Mouse (Mus musculus) C2C12 (cell line): ENCODE data around the gene Mrps18b. TPM values are rescaled to one million over a fixed set of nuclear protein-coding genes. Genes with fewer than 3 reads are reported as not detected.

Source experiments
- H3K27me3 ChIP-seq: one replicate; pipeline ENCODE4 v1.6.1; 2011; ENCODE audit not compliant: control insufficient read depth, insufficient read depth, insufficient read length
- H3K36me3 ChIP-seq: one replicate; pipeline ENCODE4 v1.6.1; 2011; ENCODE audit not compliant: control insufficient read depth, insufficient read depth
- H3K4me3 ChIP-seq: one replicate; pipeline ENCODE4 v1.5.1; 2011; ENCODE audit warnings: mild to moderate bottlenecking, control low read depth; ENCODE audit not compliant: poor library complexity, insufficient read depth, severe bottlenecking
- H3K79me2 ChIP-seq: one replicate; pipeline ENCODE4 v1.6.1; 2011; ENCODE audit not compliant: control insufficient read depth, insufficient read depth
- H3K79me3 ChIP-seq: one replicate; pipeline ENCODE4 v1.6.1; 2011; ENCODE audit warnings: low read depth, control low read depth
- H3ac ChIP-seq: one replicate; pipeline ENCODE3; 2011; ENCODE audit warnings: low read depth; ENCODE audit not compliant: control insufficient read depth, insufficient read length
- CEBPB ChIP-seq: IDR thresholded peaks from one replicate; pipeline ENCODE4 v1.6.1; 2011; ENCODE audit warnings: low read depth, mild to moderate bottlenecking, control low read depth, moderate library complexity
- CTCF ChIP-seq: IDR thresholded peaks from one replicate; pipeline ENCODE4 v1.5.1; 2011; ENCODE audit not compliant: control insufficient read depth, insufficient read depth, insufficient read length
- FOSL1 ChIP-seq: IDR thresholded peaks from one replicate; pipeline ENCODE4 v1.8.0; 2011; ENCODE audit warnings: mild to moderate bottlenecking, low read length; ENCODE audit not compliant: poor library complexity, insufficient read depth, severe bottlenecking
- MAX ChIP-seq: IDR thresholded peaks from one replicate; pipeline ENCODE4 v1.6.1; 2011; ENCODE audit warnings: mild to moderate bottlenecking, control low read depth
- MYOD1 ChIP-seq: IDR thresholded peaks from one replicate; pipeline ENCODE4 v1.6.1; 2011; ENCODE audit warnings: low read depth; ENCODE audit not compliant: control insufficient read depth, insufficient read length
- MYOG ChIP-seq: IDR thresholded peaks from one replicate; pipeline ENCODE4 v1.6.1; 2011; ENCODE audit not compliant: control insufficient read depth, insufficient read length; ENCODE audit errors: extremely low read depth
- USF1 ChIP-seq: IDR thresholded peaks from one replicate; pipeline ENCODE4 v1.6.1; 2011; ENCODE audit warnings: low read depth, mild to moderate bottlenecking, control low read depth, moderate library complexity
- polyA plus RNA-seq: library from polyadenylated mRNA; unstranded; fragments of >200 nt; fragmentation: generic; extraction: Trizol; gene quantifications from one replicate; pipeline ENCODE4 v1.2.1, GENCODE M21; 2012; ENCODE audit warnings: missing spikeins

The Mrps18b gene
- polyA plus RNA-seq, 1 experiment = 153 TPM

DNA sequence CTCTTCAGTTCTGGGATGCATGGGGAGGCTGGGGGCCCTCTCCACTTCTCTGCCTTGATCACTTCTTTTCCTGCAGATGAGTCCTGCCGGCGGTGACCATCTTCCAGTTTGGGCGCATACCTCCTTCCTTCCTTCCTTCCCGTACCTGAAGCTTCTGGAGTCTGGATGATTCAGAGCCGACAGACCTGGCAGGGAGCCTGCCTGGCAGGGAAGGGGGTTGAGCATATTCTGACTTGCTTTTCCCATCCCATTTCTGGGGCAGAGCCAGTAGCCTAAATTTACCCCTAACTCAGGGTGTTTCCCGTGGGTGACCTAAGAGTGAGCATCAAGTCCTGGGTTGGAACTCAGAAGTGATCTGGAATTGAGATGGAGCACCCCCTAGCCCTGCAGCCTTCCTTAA lies 41.5 kb downstream of the Mrps18b start:
- Histone ChIP-seq H3K79me3 (peaks cover 43% of the 10 kb centered on the region), H3ac (no peak overlapping the region), H3K4me3 (peak overlapping the region; percentile 6), H3K36me3 (peaks cover 60% of the 10 kb centered on the region), H3K27me3 (no peaks in the 10 kb centered on the region), H3K79me2 (peaks cover 58% of the 10 kb centered on the region)
- no peak for TF ChIP-seq FOSL1
- TF ChIP-seq MYOG = no peak
- no peak for TF ChIP-seq MAX

DNA sequence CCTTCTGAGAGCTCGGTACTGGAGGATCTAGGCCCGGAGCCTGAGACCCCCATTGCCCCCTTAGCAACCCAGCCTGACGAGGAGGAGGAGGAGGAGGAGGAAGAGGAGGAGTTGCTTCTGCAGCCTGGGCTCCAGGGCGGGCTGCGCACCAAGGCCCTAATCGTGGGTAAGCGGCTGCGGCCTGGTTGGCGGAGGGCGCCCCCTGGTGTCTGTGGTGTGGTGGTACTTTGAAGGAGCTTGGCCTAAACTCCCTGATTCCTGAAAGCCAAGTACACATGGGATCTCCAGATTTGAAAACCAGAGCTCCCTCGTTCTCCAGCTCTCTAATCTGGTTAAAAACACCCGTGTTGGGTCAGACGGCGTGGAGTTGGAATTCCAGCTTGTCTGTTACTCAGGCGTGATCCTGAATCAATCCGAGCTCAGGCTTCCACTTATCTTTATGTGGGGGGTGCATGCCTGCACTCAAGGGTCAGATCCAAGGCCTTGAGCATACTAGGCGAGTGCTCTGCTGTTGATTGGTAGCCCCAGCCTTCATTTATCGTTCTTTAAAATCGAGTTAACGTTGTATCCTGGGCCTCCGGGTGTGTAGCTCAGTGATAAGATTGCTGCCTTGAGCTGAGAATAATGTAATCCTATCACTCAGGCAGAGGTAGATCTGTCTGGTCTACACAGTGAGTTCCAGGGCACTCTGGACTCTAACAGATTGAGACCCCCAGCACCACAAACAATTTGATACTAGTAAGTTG lies 42.2 kb downstream of the Mrps18b start:
- H3K36me3 ChIP-seq = peaks cover 64% of the 10 kb centered on the region

DNA sequence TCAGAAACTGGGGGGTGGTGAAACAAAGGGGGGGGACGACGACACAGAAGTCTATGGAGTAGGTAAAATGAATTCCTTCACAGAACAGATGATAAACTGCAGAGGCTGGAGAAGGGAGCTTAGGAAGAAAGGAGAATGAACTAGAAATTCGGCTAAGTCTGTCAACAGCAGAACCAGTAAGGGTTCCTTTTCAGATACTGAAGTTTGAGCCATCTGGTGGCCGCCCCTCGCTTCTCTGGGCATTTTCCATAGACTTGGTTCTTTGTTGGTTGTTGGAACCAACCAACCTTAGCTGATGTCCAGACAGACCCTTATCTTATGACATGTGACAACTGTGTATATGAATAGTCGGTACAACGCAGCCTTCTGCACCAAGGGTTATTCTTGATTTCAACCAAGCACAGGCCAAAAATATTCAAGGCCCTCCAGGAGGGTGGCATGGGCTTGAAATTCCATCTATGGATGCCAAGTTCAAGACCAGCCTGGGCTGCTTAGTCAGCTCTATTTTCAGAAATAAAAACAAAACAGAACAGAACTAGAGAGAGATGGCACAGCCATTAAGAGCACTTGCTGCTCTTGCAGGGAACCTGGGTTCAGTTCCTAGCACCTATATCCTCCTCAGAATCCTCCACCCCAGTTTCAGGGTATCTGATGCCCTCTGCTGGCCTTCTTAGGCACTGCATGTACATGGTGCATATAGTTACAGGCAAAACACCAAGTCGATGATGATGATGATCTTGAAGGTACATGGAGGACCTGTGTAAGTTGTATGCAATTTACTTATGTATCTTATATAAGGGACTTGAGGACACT lies 45.1 kb downstream of the Mrps18b start:
- peaks cover 93% of the 10 kb centered on the region for H3K79me2 ChIP-seq
- H3K36me3 ChIP-seq = peaks cover 76% of the 10 kb centered on the region
- peaks cover 75% of the 10 kb centered on the region for H3K79me3 ChIP-seq
- no peak overlapping the region for H3ac ChIP-seq
- no peaks in the 10 kb centered on the region for H3K27me3 ChIP-seq
- peak overlapping the region; percentile 92 for H3K4me3 ChIP-seq
- TF ChIP-seq CEBPB = no peak
- TF ChIP-seq CTCF = peak; percentile 36

More for the DNA sequence above, 42.2 kb downstream of the Mrps18b start:
- H3K4me3 ChIP-seq = no peak overlapping the region
- TF ChIP-seq CEBPB = no peak
- no peak for TF ChIP-seq USF1
- no peak for TF ChIP-seq FOSL1
- TF ChIP-seq MYOD1 = no peak
- no peak for TF ChIP-seq MAX
- TF ChIP-seq CTCF = peak; percentile 92
- no peak for TF ChIP-seq MYOG
- H3K79me2 ChIP-seq = peaks cover 65% of the 10 kb centered on the region
- no peak overlapping the region for H3ac ChIP-seq
- no peaks in the 10 kb centered on the region for H3K27me3 ChIP-seq
- H3K79me3 ChIP-seq = peaks cover 50% of the 10 kb centered on the region

DNA sequence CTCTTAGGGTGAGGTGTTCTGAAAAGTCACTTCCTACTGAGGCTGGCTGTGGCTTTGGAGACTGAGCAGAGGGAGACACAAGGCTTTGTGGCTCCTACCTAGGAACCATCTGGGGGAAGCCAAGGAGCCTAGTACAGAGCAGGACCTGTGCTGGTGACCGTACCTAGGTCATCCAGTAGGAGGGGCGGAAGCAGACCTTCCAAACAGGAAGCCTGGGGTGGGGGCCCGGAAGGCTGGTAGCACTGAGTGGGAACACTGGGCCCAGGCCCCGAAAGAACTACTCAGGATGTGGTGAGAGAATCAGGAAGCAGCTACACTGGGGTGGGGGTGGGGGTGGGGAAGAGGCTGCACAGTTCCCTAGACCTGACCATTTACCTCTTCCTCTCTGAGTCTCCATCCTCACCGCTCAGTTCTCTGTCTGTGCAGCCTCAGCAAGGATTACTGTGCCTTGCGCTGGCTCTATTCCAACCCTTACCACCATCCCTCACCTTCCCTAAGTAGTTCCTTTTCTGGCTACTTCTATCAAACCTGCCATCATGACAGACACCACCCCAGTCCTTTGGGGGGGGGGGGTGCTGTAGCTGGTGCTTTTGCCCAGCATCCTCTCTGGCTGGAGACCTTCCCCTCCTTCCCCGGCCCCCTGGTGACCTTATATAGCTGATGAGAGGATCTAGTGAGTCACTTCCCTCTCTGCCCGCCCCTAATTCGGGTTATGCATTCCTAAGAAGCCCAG lies 45.9 kb downstream of the Mrps18b start:
- Histone ChIP-seq H3ac (peak overlapping the region; percentile 12), H3K79me2 (peaks cover 94% of the 10 kb centered on the region), H3K4me3 (peak overlapping the region; percentile 92), H3K36me3 (peaks cover 68% of the 10 kb centered on the region), H3K27me3 (no peaks in the 10 kb centered on the region), H3K79me3 (peaks cover 76% of the 10 kb centered on the region)
- no peak for TF ChIP-seq CTCF
- TF ChIP-seq MYOG = no peak
- TF ChIP-seq FOSL1 = peak; percentile 35
- no peak for TF ChIP-seq USF1
- TF ChIP-seq MYOD1 = no peak

DNA sequence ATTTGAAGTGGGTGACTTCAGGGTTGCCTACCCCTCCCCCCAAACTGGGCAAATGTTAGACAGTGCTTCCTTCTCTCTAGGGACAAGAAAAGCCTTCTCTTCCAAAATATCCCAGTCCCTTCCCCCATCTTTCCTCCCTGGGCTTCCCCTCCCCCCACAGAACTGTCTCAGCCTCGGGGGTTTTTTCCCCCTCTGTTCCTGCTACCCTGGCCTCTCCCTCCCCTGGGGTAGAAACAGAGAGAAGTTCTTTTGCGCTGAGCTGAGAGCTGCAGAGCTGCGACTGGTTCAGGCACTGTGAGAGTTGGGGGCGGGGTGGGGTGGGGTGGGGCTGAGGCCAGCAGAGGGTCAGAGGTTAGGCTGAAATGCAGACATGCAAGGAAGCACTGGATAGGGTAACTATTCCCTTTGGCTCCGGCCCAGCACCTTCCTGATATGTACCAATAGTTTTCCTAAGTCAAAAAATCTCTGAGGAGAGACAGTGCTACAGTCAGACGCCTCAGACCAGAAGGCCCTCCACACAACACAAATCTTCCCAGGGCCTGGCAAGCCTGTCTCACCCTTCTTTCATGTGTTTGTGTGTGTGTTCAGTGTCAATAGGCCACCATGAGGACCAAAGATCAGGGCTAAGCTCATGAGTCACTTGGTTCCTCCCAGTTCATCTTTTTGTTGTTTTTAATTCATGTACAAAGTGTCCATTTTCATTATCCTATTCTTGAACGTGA lies 46.7 kb downstream of the Mrps18b start:
- H3K36me3 ChIP-seq = peaks cover 60% of the 10 kb centered on the region
- TF ChIP-seq MYOD1 (no peak), CTCF (no peak), CEBPB (no peak), USF1 (no peak), MYOG (no peak), FOSL1 (no peak), MAX (no peak)

More for the DNA sequence above, 46.7 kb downstream of the Mrps18b start:
- Histone ChIP-seq H3K27me3 (no peaks in the 10 kb centered on the region), H3K4me3 (peak overlapping the region; percentile 92), H3K79me3 (peaks cover 73% of the 10 kb centered on the region), H3K79me2 (peaks cover 93% of the 10 kb centered on the region), H3ac (peak overlapping the region; percentile 73)
